Mouse (Mus musculus) bone marrow macrophage, adult 2 months (primary cell): Measurements from ENCODE around the gene Plgrkt.

ENCODE experiments used
- CTCF ChIP-seq: IDR thresholded peaks from 2 replicates; pipeline ENCODE4 v1.5.1; 2012; ENCODE audit warnings: low read depth, mild to moderate bottlenecking, low read length, moderate library complexity
- POLR2A ChIP-seq: IDR thresholded peaks from 2 replicates; pipeline ENCODE4 v1.6.1; 2012; ENCODE audit warnings: mild to moderate bottlenecking, low read depth, low read length, borderline replicate concordance

- TF ChIP-seq CTCF: no peak
- TF ChIP-seq POLR2A: no peak
These were observed 49.3 kb upstream of the Plgrkt start for GRCm38 (mm10) chr19:29416393-29416902.
